22 mouse cellular contexts compared by ENCODE assay signal in genomic region chr11:30618235-30618634, GRCm38 (mm10). TPM values are rescaled to one million over a fixed set of nuclear protein-coding genes. Genes with fewer than 3 reads are reported as not detected.
DNase-seq lines count a peak whose midpoint lies in the region; ATAC-seq and TF ChIP-seq lines count a peak whose summit lies in the region.
"Had no signal": no experiment of that assay in that cellular context is flagged by ENCODE, and none has a peak within 500 bp of the region (broad histone marks: within the 10 kb centered on the region; RNA-seq: fewer than 3 reads in every experiment).

No protein-coding gene starts in this region.

- no peak overlapping the region for H3K4me2 ChIP-seq in kidney, embryonic 15.5 days
- H3K4me2 ChIP-seq in midbrain, postnatal 0 days (ENCODE audit: low read depth, low read length, poor library complexity, severe bottlenecking): no peak overlapping the region
- no peak overlapping the region for H3K4me2 ChIP-seq in midbrain, embryonic 13.5 days (replicated peaks)
- H3K4me2 ChIP-seq: heart, embryonic 13.5 days; neural tube, embryonic 15.5 days had no signal

- no peak for TF ChIP-seq CTCF in midbrain, postnatal 0 days (IDR thresholded peaks at IDR 0.05)
- no peak for TF ChIP-seq CTCF in heart, adult 2 months (IDR thresholded peaks at IDR 0.05)

- no peaks in the 10 kb centered on the region for H3K27me3 ChIP-seq in kidney, embryonic 15.5 days
- H3K27me3 ChIP-seq in midbrain, postnatal 0 days (ENCODE audit: insufficient read depth, low read length): no peaks in the 10 kb centered on the region
- H3K27me3 ChIP-seq in midbrain, embryonic 13.5 days: no peaks in the 10 kb centered on the region
- H3K27me3 ChIP-seq in heart, adult 2 months (ENCODE audit: control insufficient read depth, insufficient read depth, low read length): no peaks in the 10 kb centered on the region
- H3K27me3 ChIP-seq: heart, embryonic 13.5 days; neural tube, embryonic 15.5 days had no signal

- 67% methylated on average over 4 of the region's 4 CpGs for WGBS in kidney, embryonic 15.5 days
- WGBS in midbrain, postnatal 0 days: 66% methylated on average over 4 of the region's 4 CpGs
- WGBS in midbrain, embryonic 13.5 days: 63% methylated on average over 4 of the region's 4 CpGs
- WGBS in heart, adult 2 months: 77% methylated on average over 4 of the region's 4 CpGs

- H3K9ac ChIP-seq in kidney, embryonic 15.5 days: no peak overlapping the region
- no peak overlapping the region for H3K9ac ChIP-seq in midbrain, postnatal 0 days (replicated peaks; ENCODE audit: low read length, poor library complexity, severe bottlenecking)
- no peak overlapping the region for H3K9ac ChIP-seq in midbrain, embryonic 13.5 days (replicated peaks)
- H3K9ac ChIP-seq in heart, adult 2 months (ENCODE audit: low read depth, low read length): no peak overlapping the region
- H3K9ac ChIP-seq: heart, embryonic 13.5 days; neural tube, embryonic 15.5 days had no signal

- H3K36me3 ChIP-seq in kidney, embryonic 15.5 days: no peaks in the 10 kb centered on the region
- H3K36me3 ChIP-seq in midbrain, postnatal 0 days (ENCODE audit: insufficient read depth, low read length): no peaks in the 10 kb centered on the region
- no peaks in the 10 kb centered on the region for H3K36me3 ChIP-seq in midbrain, embryonic 13.5 days
- H3K36me3 ChIP-seq in heart, adult 2 months (ENCODE audit: control insufficient read depth, insufficient read depth, low read length): peaks cover 5% of the 10 kb centered on the region
- H3K36me3 ChIP-seq: forebrain, embryonic 10.5 days; heart, embryonic 13.5 days; midbrain, embryonic 10.5 days; neural tube, embryonic 15.5 days had no signal

- ATAC-seq in kidney, embryonic 15.5 days (replicated peaks; ENCODE audit: low FRiP score): no peak
- no peak for ATAC-seq in midbrain, postnatal 0 days (ENCODE audit: low FRiP score)
- ATAC-seq in midbrain, embryonic 13.5 days: no peak
- ATAC-seq: CD4-positive, CD25-positive, alpha-beta regulatory T cell, adult 4 months; forebrain, embryonic 16.5 days; hindbrain, embryonic 16.5 days; intestine, embryonic 16.5 days; Patski had no signal

- TF ChIP-seq POLR2A in heart, adult 2 months (IDR thresholded peaks at IDR 0.05; ENCODE audit: insufficient read depth, low read depth, low read length): no peak

- H3K79me2 ChIP-seq in heart, adult 2 months (replicated peaks; ENCODE audit: control insufficient read depth, insufficient read depth, low read length): peaks cover 1% of the 10 kb centered on the region; the same call in 1 of the 2 replicates

- peak; percentile 10 for DNase-seq in embryo, embryonic 10 days (ENCODE audit: low spot score)
- no peak for DNase-seq in embryo, embryonic 9.5 days (ENCODE audit: extremely low spot score)
- DNase-seq in kidney, postnatal 10 days: peak; percentile 17
- peak; percentile 21 for DNase-seq in midbrain, postnatal 0 days (ENCODE audit: low spot score)
- no peak for DNase-seq in heart, adult 2 months
- DNase-seq: cerebellum, adult 11 months; gastrocnemius, postnatal 25 days; heart, adult 18-20 months; kidney, adult 9 months; right cerebral cortex, postnatal 25 days; spleen, adult 18-20 months had no signal

- H3K27ac ChIP-seq in kidney, embryonic 15.5 days: no peak overlapping the region
- no peak overlapping the region for H3K27ac ChIP-seq in midbrain, postnatal 0 days (ENCODE audit: low read depth, low read length)
- H3K27ac ChIP-seq in midbrain, embryonic 13.5 days: no peak overlapping the region
- H3K27ac ChIP-seq in heart, adult 2 months: no peak overlapping the region
- H3K27ac ChIP-seq: heart, embryonic 13.5 days; midbrain, embryonic 10.5 days; neural tube, embryonic 15.5 days had no signal

- H3K9me3 ChIP-seq in kidney, embryonic 15.5 days (replicated peaks): no peaks in the 10 kb centered on the region
- no peaks in the 10 kb centered on the region for H3K9me3 ChIP-seq in midbrain, postnatal 0 days (ENCODE audit: low read length)
- H3K9me3 ChIP-seq in midbrain, embryonic 13.5 days: no peaks in the 10 kb centered on the region
- H3K9me3 ChIP-seq: forebrain, embryonic 10.5 days; heart, embryonic 13.5 days; midbrain, embryonic 10.5 days; neural tube, embryonic 15.5 days had no signal

- intact Hi-C loops in heart, adult 2 months (cut with DNase I): no loop called here

- H3K4me1 ChIP-seq in kidney, embryonic 15.5 days: no peaks in the 10 kb centered on the region
- H3K4me1 ChIP-seq in midbrain, postnatal 0 days (ENCODE audit: insufficient read depth, low read length): no peaks in the 10 kb centered on the region
- no peaks in the 10 kb centered on the region for H3K4me1 ChIP-seq in midbrain, embryonic 13.5 days (replicated peaks)
- no peaks in the 10 kb centered on the region for H3K4me1 ChIP-seq in heart, adult 2 months (ENCODE audit: control insufficient read depth, insufficient read depth, low read length)
- H3K4me1 ChIP-seq: neural tube, embryonic 15.5 days had no signal

- TF ChIP-seq EP300 in heart, adult 2 months (IDR thresholded peaks at IDR 0.05; ENCODE audit: insufficient read depth, low read depth, low read length): no peak

- no peak overlapping the region for H3K4me3 ChIP-seq in kidney, embryonic 15.5 days (replicated peaks)
- H3K4me3 ChIP-seq in midbrain, postnatal 0 days (ENCODE audit: low read depth, low read length): no peak overlapping the region
- H3K4me3 ChIP-seq in midbrain, embryonic 13.5 days (replicated peaks): no peak overlapping the region
- no peak overlapping the region for H3K4me3 ChIP-seq in heart, adult 2 months
- H3K4me3 ChIP-seq: forebrain, embryonic 10.5 days; heart, embryonic 13.5 days; midbrain, embryonic 10.5 days; neural tube, embryonic 15.5 days had no signal

RNA-seq across cellular contexts. Expression of gene Acyp2, which starts 31.2 kb away (rescaled TPM):
- polyA plus RNA-seq in kidney, embryonic 15.5 days (2015; fragmentation: Nextera tagmentation; extraction: Ambion mirVana): 22.4 and 23.1 TPM in 2 replicates
- total RNA-seq in midbrain, postnatal 0 days (2014; rRNA removed): 19.5 and 23.0 TPM in 2 replicates
- 38.0 and 41.6 TPM in 2 replicates for polyA plus RNA-seq in midbrain, postnatal 0 days (2015; fragmentation: Nextera tagmentation; extraction: Ambion mirVana)
- 13.1 and 14.8 TPM in 2 replicates for polyA plus RNA-seq in midbrain, embryonic 13.5 days (2015; fragmentation: Nextera tagmentation; extraction: Ambion mirVana)
- total RNA-seq in heart, adult 2 months (2021): 10 to 100 TPM; 80.7 to 90.3 TPM
- polyA plus RNA-seq in heart, adult 2 months (2012; rRNA removed): 48.7 and 57.8 TPM in 2 replicates
- polyA plus RNA-seq: Patski had no signal

Comparison
In these comparisons a context has a peak if more than half of its experiments do, and no peak if none do; other contexts are left out.
1. DNase-seq: peak in embryo, embryonic 10 days (single experiment), kidney, postnatal 10 days (single experiment) and midbrain, postnatal 0 days (single experiment); none in embryo, embryonic 9.5 days (single experiment) and heart, adult 2 months (0 of 2).